Mouse (Mus musculus) monocyte, adult 2 months (primary cell): ENCODE measurements around the gene Gm10142.
"Not testable (repeated sequence)": the region's sequence is repeated elsewhere in the genome, so short reads cannot be mapped to it uniquely, and the experiment has no call there.

Experiments
- DNase-seq, 2 experiments: peaks; one replicate each; pipeline ENCODE4 v3.0.0; 2022; ENCODE audit warnings: low spot score in 2 of 2, low read depth in 1 of 2

Gm10142 gene

DNA sequence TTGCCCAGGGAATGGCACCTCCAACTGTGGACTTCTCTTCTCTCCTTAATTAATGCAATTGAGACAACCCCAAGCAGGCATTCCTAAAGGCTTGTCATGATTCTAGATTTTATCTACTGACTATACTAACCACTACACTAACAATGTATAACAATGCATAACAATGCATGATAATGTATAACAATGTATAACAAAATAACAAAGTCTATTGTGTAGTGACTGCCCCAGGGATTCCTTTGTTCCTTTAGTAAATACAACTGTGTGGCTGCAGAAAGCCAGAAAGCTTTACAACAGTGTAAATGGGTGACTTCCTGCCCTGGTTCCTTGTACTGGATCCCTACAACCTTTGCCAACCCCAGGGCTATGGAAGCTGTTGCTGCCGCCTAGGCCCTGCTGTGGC lies 20.3 kb downstream of the Gm10142 start:
- no peak for DNase-seq

DNA sequence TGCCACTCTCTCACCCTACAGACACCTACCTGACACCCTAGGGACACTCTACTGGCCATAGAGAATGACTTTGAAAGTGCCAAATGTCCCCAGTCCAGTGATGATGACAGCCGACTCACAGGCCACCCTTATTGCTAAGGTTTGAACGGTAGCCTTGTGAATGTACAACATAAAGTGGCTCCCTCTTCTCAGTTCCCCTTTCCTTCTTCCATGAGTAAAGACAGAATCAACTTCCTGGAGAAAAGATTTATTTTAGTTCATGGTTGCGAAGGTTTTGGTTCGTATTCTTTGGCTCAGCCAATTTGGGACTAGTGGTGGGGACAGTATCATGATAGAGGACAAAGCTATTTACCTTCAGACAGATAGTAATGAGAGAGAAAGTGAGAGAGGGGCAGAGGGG lies 23.3 kb downstream of the Gm10142 start:
- DNase-seq, result no peak

DNA sequence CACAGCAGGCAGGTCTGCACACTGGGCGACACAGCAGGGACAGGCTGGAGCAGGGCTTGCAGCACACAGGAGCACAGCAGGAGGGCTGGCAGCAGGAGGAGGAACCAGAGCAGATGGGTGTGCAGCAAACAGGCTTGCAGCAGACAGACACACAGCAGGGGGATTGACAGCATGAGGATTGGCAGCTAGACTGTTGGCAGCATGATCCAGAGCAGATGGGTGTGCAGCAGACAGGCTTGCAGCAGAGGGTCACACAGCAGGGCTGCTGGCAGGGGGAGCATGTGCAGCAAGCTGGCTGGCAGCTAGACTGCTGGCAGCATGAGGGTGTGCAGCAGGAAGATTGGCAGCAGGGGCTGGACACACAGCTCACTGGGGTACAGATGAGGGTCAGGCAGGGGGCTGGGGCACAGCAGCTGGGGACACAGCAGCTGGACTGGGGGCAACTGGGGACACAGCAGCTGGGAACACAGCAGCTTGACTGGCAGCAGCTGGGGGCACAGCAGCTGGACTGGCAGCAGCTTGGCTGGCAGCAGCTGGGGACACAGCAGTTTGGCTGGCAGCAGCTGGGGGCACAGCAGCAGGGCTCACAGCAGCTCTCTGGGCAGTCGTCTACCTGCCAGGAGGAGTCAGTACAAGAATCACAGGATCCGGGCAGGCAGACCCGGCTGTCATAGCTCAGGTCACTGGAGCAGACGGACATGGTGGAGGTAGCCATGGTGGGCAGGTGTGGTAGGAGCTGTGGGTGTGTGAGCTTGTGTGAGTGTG lies 26.5 kb downstream of the Gm10142 start, which contains the start of gene Gm18596:
Gene Gm18596 (minus strand): TSS at position 715 of the 765 bp plus-strand sequence.
- not testable (repeated sequence) for DNase-seq

DNA sequence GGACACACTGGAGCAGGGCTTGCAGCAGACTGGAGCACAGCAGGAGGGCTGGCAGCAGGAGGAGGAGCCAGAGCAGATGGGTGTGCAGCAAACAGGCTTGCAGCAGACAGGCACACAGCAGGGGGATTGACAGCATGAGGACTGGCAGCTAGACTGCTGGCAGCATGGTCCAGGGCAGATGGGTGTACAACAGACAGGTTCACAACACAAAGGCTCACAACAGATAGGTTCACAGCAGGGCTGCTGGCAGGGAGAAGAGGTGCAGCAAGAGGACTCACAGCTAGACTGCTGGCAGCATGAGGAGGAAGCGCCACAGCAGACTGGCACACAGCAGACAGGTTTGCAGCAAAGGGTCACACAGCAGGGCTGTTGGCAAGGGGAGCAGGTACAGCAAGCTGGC lies 35.1 kb downstream of the Gm10142 start:
- not testable (repeated sequence) for DNase-seq

DNA sequence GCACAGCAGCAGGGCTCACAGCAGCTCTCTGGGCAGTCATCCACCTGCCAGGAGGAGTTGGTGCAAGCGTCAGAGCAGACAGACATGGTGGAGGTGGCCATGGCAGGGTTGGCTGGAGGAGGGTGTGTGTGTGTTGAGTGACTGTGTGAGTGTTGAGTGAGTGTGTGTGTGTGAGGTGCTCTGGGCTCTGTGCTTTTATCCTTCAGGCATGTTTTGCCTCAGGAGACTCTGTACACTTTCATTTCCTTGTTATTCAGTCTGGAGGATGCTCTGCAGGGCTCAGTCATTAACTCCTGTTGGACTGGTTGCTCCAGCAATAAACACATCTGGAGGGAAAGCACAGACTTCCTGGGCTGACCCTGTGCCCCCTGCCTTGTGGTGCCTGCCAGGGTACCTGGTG lies 35.6 kb downstream of the Gm10142 start, which contains the start of gene Gm9736:
Gene Gm9736 (minus strand): TSS at position 101 of the 400 bp plus-strand sequence.
- not testable (repeated sequence) for DNase-seq

DNA sequence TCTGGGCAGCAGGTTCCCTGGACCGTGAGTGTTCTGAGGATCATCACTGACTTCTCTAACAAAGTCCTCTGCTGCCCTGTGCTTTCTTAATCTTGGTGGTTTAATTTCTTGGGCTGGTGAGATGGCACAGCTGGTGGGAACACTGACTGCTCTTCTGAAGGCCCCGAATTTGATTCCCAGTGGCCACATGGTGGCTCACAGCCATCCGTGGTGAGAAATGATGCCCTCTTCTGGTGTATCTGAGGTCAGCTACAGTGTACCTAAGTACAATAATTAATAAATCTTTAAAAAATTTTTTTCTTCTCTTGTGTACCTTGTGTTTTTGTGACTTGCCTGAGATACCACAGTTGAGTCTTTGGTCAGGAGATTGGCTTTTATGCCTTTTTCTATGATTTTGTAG lies 36.7 kb downstream of the Gm10142 start:
- DNase-seq, result not testable (repeated sequence)

DNA sequence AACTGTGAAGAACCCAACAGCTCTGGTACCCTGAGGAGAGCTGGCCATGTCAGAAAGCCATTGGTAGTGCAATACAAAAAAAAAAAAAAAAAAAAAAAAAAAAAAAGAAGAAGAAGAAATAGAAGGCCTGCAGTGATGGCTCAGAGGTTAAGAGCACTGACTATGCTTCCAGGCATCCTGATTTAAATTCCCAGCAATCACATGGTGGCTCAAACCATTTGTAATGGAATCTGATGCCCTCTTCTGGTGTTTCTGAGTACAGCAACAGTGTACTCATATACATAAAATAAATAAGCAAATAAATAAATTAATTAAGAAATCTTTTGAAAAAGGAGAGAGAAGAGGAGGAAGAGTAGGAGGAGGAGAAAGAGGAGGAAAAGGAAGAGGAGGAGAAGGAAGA lies 37.8 kb downstream of the Gm10142 start:
- no peak for DNase-seq

DNA sequence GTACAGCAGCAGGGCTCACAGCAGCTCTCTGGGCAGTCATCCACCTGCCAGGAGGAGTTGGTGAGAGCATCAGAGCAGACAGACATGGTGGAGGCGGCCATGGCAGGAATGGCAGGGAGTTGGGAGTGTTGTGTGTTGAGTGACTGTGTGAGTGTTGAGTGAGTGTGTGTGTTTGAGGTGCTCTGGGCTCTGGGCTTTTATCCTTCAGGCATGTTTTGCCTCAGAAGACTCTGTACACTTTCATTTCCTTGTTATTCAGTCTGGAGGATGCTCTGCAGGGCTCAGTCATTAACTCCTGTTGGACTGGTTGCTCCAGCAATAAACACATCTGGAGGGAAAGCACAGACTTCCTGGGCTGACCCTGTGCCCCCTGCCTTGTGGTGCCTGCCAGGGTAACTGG lies 44.0 kb downstream of the Gm10142 start, which contains the start of gene Gm3233:
Gene Gm3233 (minus strand): TSS at position 101 of the 400 bp plus-strand sequence.
- not testable (repeated sequence) for DNase-seq
